In genomic region chr10:40970601-40971245, GRCm38 (mm10) we compare ENCODE assay signal across 8 mouse cellular contexts.
DNase-seq lines count a peak whose midpoint lies in the region; ATAC-seq and TF ChIP-seq lines count a peak whose summit lies in the region.
"Had no signal": no experiment of that assay in that cellular context is flagged by ENCODE, and none has a peak within 500 bp of the region (broad histone marks: within the 10 kb centered on the region; RNA-seq: fewer than 3 reads in every experiment).

No protein-coding gene starts in this region.

- peak; percentile 33; the same call in 1 of the 2 replicates for ATAC-seq in hindbrain, embryonic 12.5 days (ENCODE audit: low FRiP score)
- ATAC-seq in hindbrain, embryonic 11.5 days (ENCODE audit: low FRiP score), result no peak

- no peak overlapping the region for H3K4me2 ChIP-seq in hindbrain, embryonic 12.5 days (replicated peaks)
- no peak overlapping the region for H3K4me2 ChIP-seq in hindbrain, embryonic 11.5 days (replicated peaks; ENCODE audit: low read depth, low read length)
- H3K4me2 ChIP-seq: liver, embryonic 13.5 days had no signal

- no peak overlapping the region for H3K9ac ChIP-seq in hindbrain, embryonic 12.5 days
- H3K9ac ChIP-seq in hindbrain, embryonic 11.5 days (ENCODE audit: low read depth, low read length), result no peak overlapping the region
- H3K9ac ChIP-seq: liver, embryonic 13.5 days had no signal

- no peaks in the 10 kb centered on the region; the same call in 1 of the 2 replicates for H3K27me3 ChIP-seq in hindbrain, embryonic 12.5 days
- H3K27me3 ChIP-seq in hindbrain, embryonic 11.5 days (ENCODE audit: control insufficient read depth, insufficient read depth, low read length), result no peaks in the 10 kb centered on the region
- no peaks in the 10 kb centered on the region for H3K27me3 ChIP-seq in thymus, adult 2 months (ENCODE audit: control insufficient read depth, insufficient read depth, low read length)

- no peak for TF ChIP-seq POLR2A in thymus, adult 2 months (IDR thresholded peaks at IDR 0.05; ENCODE audit: control insufficient read depth, extremely low read depth, insufficient read depth, low read length, poor library complexity)

- TF ChIP-seq CTCF in thymus, adult 2 months (IDR thresholded peaks at IDR 0.05; ENCODE audit: borderline replicate concordance, control insufficient read depth, extremely low read depth, insufficient read depth, low read length, poor library complexity), result no peak

- no peak overlapping the region for H3K4me3 ChIP-seq in hindbrain, embryonic 12.5 days
- no peak overlapping the region for H3K4me3 ChIP-seq in hindbrain, embryonic 11.5 days (ENCODE audit: low read depth, low read length)
- H3K4me3 ChIP-seq in thymus, adult 2 months (ENCODE audit: control insufficient read depth, insufficient read depth, low read length), result no peak overlapping the region
- H3K4me3 ChIP-seq: liver, embryonic 13.5 days had no signal

- no peak overlapping the region for H3K27ac ChIP-seq in hindbrain, embryonic 12.5 days
- no peak overlapping the region for H3K27ac ChIP-seq in hindbrain, embryonic 11.5 days (ENCODE audit: low read depth, low read length)
- no peak overlapping the region for H3K27ac ChIP-seq in thymus, adult 2 months (ENCODE audit: control insufficient read depth, insufficient read depth, low read length)
- H3K27ac ChIP-seq: liver, embryonic 13.5 days had no signal

- peaks cover 12% of the 10 kb centered on the region for H3K4me1 ChIP-seq in hindbrain, embryonic 12.5 days
- no peaks in the 10 kb centered on the region for H3K4me1 ChIP-seq in hindbrain, embryonic 11.5 days (replicated peaks; ENCODE audit: control insufficient read depth, insufficient read depth, low read length)
- H3K4me1 ChIP-seq in thymus, adult 2 months (replicated peaks; ENCODE audit: control insufficient read depth, insufficient read depth, low read length), result no peaks in the 10 kb centered on the region
- H3K4me1 ChIP-seq: liver, embryonic 13.5 days had no signal

- no peaks in the 10 kb centered on the region for H3K36me3 ChIP-seq in hindbrain, embryonic 12.5 days
- H3K36me3 ChIP-seq in hindbrain, embryonic 11.5 days (ENCODE audit: control insufficient read depth, insufficient read depth, low read length), result no peaks in the 10 kb centered on the region
- no peaks in the 10 kb centered on the region for H3K36me3 ChIP-seq in thymus, adult 2 months (ENCODE audit: control insufficient read depth, insufficient read depth, low read length)
- H3K36me3 ChIP-seq: liver, embryonic 13.5 days had no signal

- DNase-seq in hindbrain, embryonic 11.5 days (ENCODE audit: low spot score), result no peak
- DNase-seq in cerebellum, postnatal 14 days, result peak; percentile 57 to 60
- DNase-seq in left cerebral cortex, adult 11 months (ENCODE audit: low spot score), result peak; percentile 49
- DNase-seq in right cerebral cortex, postnatal 10 days (ENCODE audit: low spot score in 2 of 2), result peak; percentile 76 to 80
- no peak for DNase-seq in gastrocnemius, postnatal 36 days
- DNase-seq in thymus, adult 2 months, result no peak
- DNase-seq: liver, embryonic 13.5 days had no signal

- intact Hi-C loops in gastrocnemius, postnatal 36 days (cut with DNase I), result no loop called here

- H3K9me3 ChIP-seq in hindbrain, embryonic 12.5 days (replicated peaks), result no peaks in the 10 kb centered on the region
- no peaks in the 10 kb centered on the region for H3K9me3 ChIP-seq in hindbrain, embryonic 11.5 days (ENCODE audit: control insufficient read depth, low read length)
- H3K9me3 ChIP-seq: liver, embryonic 13.5 days had no signal

- WGBS in hindbrain, embryonic 12.5 days, result 77% methylated on average over 12 of the region's 12 CpGs
- 80% methylated on average over 12 of the region's 12 CpGs for WGBS in hindbrain, embryonic 11.5 days
- WGBS in thymus, adult 2 months, result 91% methylated on average over 12 of the region's 12 CpGs

Comparison
In these comparisons a context has a peak if more than half of its experiments do, and no peak if none do; other contexts are left out.
1. DNase-seq: peak in cerebellum, postnatal 14 days (2 of 2), left cerebral cortex, adult 11 months (single experiment) and right cerebral cortex, postnatal 10 days (2 of 2); none in hindbrain, embryonic 11.5 days (single experiment), gastrocnemius, postnatal 36 days (0 of 2) and thymus, adult 2 months (single experiment).